Mouse (Mus musculus) ovary, postnatal 10 days (tissue): ENCODE measurements at regions not wholly inside any gene's neighbourhood (a gene's known extent, or its start where the extent isn't known, plus 50 kb on each side); places are given as distances from the start of the nearest gene placed in this dataset.

Experiments
- DNase-seq: peaks from one replicate; pipeline ENCODE4 v3.0.0; 2022; ENCODE audit warnings: low spot score

DNA sequence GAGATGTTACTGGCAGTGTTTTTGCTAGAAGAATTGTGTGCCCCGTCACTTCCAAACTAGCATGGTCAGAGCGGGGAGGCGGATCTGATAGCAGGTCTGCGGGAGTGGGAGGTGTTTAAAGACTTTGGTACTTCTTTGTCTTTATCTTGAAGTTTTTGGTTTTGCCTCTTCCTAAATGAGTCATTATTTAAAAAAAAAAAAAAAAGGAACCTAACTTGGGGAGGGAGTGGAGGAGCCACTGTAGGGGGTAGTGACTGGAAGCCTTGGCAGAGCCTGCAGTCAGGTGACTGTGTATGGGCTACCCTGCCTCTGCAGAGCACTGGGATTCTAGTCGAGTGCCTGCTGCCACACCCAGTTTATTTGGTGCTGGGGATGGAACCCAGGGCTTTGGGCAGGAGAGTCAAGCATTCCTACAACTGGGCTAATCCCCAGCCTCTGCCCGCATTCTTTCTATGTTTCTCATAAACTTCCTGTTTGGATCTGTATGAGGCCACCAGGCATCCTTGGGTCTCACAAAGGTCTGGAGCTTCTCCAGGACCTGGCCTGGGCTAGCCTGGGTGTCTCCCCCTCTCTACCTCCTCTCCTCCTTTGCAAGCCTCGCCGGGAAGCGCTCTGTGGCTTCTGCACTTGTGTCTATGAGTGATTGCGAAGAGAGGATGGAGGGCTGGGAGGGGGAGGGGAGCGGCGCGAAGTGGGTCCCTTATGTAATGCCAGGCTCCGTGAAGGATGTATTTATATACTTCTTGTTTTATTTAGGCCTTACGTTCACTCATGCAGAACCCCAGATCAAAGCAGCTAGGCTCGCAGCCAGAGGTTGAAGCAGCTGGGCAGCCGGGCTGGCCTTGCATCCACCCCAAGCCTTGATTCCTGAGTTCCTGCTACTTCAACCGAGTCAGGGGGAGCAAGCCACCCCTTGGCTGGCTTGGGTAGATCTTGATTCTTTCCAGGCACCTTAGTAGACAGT lies 143.1 kb upstream of the Mrps10 start:
- peak; percentile 13 for DNase-seq

DNA sequence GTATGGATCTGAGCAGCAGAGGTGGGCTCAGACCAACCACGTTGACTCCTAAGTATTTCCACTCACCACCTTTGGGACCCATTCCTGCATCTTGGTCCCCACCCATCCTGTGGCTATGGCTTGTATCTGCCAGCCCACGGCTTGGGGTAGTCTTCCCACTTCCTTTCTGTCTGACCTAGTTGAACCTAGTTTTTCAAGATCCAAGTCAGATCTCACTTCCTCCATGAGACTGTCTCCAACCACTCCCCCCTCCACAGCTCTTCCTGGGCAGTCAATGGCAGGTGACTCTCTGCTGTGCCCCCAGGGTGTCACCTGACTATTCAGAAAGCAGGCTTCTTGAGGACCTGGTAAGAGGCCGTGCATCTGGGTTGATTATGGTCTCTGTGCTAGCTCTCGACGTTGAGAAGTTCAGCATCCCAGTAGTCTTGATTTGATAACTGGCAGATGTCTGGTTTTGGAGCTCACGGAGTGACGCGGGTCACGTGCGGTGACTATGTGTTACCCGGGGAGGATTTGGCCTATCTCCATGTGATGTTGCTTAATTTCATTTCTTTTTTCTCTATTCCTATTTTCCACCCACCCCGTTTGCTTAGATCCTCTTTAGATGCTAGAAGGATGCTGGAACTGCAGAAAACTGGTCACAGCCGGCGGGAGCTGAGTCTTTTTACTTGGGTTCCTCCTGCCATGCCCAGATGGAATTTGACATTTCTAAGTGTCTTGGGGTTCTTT lies 147.5 kb upstream of the Mrps10 start:
- no peak for DNase-seq

DNA sequence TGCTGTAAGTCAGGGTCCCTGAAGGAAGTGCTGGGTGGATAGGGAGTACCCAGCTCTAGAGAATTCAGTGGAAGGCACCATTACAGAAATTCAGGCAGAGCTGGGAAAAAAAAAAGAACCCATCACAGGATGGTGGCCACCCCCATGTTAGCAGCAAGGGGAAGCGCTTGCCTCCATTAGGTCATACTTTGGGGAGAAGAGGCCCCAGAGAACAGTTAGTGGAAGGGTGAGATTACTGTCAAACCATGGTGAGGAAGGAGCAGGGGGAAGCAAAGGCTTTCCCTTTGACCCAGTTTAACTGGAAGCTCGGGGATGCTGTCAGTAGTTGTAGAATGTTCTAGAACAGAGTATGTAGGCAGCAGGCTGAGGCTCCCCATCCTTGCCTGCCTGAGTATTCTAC lies 148.8 kb upstream of the Mrps10 start:
- no peak for DNase-seq

DNA sequence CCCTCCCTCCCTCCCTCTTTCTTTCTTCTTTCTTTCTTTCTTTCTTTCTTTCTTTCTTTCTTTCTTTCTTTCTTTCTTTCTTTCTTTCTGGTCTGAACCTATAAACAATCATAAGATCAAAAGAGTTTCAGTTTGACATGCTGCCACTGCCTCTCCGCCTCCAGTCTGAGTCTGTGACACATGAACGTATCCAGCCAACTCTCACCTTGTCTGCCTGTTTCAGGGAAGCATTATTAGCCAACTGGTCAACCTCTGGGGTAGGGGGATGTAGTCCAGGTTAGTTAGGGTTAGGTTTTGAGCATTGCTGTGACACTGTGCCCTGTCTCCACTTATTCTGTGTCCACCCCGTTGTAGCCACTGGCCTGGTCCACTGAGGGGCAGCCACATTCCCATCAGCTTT lies 152.2 kb upstream of the Mrps10 start:
- DNase-seq = no peak

DNA sequence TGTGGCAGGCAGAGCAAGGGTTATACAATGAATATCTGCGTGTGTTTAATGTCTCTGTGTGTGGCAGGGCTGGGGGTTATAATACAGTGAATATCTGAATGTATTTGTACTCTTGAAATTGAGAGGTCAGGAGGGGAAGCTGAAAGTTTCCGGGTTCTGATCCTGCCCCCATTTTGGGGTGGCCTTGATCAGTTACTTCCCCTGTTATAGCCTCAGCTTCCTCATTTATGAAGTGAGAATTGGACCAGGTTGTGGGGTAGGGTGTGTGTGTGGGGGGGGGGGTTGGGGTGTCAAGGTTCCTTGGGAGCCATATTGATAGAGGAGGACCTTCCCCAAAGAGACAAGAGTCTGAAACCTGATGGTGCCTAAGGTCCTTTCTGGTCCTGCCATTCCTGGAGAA lies 152.8 kb upstream of the Mrps10 start:
- no peak for DNase-seq

DNA sequence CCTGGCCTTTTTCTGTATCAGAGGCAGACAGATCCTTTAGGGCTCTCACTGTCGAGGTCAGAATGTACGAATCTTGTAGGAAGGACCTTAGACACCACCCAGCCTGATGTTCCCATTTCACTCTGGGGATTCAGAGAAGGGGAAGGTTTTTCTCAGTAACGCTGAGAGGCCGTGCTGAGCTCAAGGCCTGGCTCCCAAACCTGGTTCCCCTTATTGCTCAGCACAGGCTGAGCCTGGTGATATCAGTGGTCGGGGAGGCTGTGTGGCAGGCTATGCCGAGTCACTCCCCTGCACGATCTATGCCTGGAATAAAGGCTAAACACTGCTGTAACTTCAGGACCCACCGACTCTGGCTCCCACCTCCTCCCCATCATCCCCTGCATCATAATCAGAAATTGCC lies 154.6 kb upstream of the Mrps10 start:
- DNase-seq = no peak

DNA sequence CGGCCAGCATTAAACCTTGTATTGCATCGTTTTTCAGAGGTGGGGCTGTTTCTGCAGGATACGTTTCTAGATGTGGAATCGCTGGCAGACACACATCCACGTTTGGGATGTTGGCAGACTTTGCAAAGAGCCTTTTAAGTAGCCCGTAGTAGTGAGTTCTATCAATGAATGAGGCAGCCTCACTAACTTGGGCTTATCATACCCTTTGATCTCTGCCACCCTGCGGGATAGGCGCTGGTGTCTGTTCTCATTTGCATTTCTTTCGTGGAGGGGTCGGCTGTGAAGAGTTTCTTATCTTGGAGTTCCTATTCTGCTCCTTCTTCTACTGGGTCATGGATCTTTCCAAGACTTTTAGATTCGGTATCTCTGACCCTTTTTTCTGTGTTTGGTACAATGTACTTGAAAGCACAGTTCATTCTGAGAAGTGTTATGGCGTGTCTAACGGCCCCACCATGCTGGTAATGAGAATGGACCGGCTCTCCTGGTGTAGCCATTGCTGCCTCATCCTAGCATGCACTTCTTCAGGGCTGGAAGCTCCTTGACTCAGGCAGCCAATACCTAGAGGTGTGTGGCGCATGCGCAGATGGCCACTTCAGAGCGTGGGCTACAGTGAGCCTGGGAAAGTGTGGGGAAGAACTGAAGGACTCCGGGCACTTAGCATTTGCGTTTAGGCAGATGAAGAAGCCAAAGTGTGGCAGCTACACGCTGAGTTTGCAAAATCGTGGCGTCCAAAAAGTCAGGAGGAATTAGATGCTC lies 158.1 kb upstream of the Mrps10 start:
- no peak for DNase-seq

DNA sequence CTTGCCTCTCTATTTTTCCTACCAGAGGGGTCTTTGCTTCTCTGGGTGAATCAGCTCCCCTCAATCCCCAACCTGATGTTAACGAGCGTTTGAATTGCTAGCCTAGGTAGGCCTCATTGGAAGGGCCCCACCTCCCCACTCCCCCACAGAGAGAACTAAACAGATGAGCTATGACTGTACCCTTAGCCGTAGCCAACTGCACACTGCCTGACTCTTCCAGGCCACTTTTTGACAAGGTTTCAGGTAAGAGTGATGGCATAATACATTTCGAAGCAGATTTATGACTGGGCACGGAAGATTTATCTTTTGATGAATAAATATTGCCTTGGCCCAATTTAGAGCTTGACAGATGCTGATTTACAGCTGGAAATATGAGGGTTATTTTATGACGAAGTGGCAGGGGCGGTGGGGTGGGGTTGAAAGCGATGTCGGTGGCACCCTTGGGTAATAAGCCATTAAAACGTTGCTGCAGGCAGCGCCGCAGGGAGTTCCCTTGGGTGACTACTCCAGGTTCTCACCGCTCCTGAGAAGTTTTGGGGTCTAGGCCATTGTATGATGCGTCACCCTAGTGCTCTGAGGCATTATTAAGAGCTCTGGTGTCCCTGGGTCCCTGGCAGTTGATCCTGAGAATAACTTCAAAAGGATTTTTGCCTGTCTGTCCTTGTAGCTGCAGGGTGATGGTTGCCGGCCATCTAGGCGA lies 159.7 kb upstream of the Mrps10 start:
- no peak for DNase-seq

DNA sequence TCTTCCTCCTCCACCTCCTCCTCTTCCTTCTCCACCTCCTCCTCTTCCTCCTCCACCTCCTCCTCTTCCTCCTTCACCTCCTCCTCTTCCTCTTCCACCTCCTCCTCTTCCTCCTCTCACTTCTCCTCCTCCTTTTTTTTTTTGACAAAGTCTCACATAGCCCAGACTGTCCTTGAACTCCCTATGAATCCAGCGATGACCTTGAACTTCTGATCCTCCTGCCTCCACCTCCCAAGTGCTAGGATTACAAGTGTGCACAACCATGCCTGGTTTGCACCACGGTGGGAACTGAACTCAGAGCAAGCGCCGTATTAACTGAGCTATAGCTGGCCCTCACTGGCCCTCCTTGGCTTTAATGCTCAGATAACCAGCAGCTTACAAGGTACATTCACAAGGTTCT lies 161.2 kb upstream of the Mrps10 start:
- no peak for DNase-seq

DNA sequence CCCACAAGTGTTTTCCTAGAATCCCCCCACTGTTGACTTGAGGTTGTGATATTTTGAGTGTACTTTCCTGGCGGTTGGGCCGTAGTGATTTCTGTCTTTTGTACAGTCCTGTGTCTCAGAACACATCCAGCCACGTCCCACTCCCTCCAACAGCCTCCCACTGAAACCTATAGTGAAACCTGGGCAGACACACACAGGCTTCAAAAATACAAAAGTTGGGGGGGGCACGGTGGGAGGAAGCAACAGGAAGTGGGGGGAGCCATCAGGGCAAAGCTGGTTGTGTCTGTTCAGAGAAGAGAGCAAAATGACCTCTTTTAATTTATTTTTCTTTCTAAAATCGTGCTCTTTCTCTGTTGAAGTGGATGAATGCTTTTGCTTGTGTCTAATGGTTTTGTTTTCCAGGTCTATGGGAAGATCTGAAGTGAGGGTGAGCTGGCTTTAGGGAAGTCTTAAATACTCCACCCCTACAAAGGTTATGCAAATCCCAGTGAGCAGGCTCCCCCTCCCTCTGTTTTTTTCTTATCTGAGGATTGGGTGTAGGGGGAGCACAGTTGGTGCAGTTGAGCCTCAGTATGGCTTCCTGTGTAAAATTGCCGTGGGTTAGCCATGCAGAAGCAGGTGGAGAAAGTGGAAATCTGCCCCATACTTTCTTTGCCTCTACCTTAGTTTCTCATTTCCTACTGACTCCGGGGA lies 164.1 kb upstream of the Mrps10 start:
- DNase-seq = no peak

DNA sequence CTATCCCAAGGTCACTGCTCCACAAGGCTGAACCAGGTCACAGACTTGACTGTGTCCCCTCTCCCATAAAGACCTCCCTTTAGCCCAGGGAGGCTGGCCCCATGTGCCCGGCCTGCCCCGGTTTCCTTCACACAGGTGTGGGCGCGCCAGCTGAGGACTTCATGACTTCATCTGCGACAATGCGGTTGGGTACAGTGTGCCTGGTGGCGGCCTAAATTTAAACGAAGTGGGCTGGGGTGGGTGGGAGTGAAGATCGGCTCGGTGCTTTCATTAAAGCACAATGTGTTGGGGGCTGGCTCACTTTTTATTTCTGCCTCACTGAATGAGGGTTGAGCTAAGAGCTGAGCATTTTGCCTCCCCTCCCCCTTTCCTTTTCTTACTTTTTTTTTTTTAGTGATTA lies 169.5 kb upstream of the Mrps10 start:
- no peak for DNase-seq

DNA sequence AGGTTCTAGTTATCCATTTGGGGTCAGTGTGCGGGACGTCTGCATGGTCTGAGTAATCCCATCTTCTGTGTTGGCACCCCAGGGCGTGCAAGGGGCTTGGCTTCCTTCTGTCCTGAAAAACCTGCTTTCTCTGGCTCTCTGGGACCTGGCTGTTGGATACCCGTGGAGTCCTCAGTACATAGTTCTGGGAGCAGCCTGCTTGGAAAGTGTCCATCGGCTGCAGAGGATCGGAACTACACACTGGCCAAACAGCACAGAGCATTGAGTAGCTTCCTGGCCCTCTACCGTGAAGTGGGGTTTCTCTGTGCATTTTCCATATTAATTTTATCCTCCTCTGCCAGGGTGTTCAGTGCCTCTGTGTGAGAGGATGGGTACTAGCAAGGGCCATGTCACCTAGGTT lies 170.7 kb upstream of the Mrps10 start:
- DNase-seq = no peak

DNA sequence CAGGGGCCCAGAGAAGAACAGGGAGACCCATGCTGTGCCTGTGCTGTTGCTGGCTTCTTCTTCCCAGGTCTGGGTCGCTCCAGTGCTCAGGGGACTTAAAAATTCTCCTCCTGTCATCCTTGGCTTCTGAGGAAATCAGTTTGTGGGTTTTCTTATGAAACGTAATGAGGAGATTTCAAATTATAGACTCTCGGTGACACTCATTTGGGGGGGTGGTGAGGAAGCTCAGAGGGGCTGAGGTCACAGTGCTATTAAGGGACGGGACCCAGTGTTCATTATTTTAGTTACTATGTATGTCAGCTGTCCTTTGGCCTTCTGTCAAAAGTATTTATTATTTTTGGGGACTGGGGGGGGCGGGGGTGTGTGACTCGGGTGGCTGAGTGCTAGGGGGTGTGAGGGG lies 171.7 kb upstream of the Mrps10 start:
- DNase-seq = no peak

DNA sequence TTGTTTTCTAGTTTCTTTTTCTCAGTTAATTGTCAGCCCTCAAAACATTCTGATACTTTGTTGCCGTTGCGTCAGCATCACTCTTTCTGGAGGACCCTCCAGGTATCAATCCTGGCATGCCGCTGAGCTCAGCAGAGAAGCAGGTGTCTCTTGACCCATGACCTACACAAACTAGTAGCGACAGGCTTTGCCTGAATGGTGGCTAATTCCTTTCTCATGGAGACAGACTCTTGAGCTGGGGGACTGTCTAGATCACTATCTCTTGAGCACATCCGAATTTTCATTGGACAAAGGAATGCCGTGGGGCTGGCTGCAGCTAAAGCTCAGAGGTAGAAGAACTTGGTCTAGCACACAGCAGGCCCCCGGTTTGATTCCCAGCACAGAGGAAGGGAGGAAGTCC lies 172.7 kb upstream of the Mrps10 start:
- DNase-seq = no peak

DNA sequence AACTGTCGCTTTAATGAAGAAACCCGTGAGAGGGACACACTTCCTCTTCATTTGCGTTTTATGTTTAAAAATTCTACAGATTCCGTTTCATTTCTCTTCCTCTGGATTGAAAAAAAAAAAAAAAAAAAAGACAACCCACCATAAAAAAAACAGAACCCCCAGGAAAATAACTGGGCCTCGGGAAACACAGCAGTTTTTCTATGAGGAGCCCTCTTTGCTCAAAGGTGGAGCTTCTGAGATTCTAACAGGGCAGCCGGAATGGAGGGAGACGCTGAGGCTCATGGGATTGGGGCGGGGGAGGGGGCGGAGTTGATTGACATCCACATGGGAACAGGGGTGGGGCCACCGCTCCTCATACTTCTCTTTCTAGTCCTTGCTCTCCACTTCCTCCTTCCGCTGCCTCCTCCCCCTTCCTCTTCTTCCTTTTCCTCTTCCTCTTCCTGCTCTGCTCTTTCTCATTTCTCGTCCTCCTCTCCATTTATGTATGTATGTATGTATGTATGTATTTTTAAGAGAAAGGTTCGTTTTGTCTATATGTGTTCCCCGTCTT lies 174.1 kb upstream of the Mrps10 start:
- no peak for DNase-seq

DNA sequence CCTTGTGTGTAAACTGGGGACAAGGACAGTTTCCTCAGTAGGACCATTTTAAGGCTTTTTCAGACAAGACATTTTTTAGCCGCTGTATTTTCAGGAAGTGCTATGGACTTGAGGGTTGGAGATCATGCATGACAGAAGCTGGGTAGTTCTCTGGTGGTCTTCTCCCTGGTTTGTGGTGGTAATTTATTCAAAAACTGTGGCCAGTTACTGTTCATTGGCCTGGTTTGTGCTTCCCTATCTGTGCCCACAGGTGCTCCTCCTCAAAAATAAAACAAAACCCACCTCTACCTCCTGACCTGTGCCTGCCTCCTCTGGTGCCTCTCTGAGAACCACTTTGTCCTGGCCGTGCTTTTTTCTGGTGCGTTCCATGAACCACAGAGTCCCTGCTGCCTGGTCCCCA lies 177.3 kb upstream of the Mrps10 start:
- DNase-seq = no peak

DNA sequence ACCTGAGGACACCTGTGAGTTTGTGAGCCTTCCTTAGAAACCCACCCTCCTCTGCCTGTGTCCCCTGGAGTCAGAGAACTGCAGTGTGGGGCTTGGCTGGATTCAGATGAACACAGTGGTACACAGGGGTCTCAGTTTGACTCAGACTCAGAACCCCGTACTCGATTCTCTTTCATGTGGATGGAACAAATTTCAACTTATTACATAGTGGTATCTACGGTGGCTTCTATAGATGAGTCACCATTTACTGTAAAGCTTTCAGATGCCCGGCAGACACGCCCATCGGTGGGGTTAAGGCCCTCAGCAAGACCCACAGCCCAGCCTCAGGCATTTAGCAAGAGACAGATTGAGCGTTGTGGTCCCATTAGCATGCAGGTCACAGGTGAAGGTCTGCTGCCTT lies 178.9 kb upstream of the Mrps10 start:
- no peak for DNase-seq

DNA sequence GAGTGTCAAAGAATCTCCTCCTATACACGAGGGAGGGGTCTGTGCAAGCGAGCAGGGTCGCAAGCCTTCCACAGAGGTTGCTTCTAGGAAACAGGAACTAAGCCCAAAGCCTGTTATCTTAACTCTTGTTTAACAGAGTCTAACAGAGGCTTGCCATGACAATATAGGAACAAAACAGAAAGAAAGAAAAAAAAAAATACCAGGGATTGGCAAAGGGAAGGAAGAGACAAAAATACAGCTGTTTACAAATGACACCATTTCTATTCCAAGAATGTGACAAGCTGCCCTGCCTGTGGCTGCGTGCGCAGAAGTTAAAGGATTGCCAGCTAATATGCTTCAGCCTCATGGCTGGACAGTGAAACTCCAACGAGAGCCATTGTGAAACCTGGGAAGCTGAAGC lies 173.8 kb upstream of the Ubr2 start:
- no peak for DNase-seq

DNA sequence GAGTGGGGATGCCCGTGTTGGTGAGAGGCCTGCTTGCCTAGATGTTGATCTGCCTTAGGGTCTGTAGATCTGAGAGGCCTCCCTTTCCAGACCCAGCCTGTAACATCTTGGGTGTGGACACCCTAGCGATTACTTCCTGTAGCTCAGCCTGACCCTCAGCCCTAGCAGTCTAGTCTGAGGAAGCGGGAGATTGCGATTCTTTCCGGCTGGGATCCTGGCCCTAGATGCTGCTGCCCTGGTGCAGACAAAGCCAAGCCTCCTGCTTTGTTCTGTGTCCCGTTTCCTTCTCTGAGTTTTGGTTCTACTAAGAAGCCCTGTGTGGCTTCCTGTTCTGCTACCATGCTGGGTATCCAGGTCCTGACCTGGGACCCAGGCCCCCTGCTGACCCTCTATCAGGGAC lies 171.8 kb upstream of the Ubr2 start:
- DNase-seq = no peak

DNA sequence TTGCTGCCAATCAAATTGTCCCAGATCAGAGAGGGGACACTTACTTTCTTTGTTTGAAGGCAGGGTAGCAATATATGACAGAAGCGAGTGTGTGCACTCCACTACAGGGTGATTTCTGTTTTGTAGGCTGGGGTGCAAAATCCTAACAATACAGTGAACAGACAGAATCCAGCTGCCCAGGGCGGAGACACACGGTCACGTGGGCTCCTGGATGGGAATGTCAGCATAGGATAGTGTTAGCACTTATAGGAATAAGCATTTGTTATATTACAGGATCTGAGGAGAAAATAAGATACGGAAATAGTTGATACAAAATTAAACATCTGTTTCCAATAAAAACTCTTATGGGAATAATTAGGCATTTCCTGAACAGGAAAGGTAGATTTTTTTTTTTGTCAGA lies 169.1 kb upstream of the Ubr2 start:
- no peak for DNase-seq

DNA sequence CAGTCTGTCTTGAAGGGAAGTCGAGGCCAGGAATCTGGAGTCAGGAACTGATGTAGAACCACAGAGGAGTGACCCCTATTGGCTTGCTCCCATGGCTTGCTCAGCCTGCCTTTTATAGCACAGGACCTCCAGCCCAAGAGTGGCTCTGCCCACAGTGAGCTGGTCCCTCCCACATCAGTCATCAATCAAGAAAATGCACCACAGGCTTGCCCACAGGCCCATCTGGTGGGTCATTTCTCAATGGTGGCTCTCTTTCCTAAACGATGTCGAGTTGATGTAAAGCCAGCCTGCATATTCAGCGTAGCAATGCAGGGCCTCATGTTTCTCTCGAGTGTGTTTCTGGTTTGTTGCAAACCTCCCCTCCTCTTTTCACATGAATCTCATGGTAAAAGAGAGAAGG lies 168.3 kb upstream of the Ubr2 start:
- no peak for DNase-seq
